Mouse (Mus musculus) liver, embryonic 11.5 days (tissue): ENCODE measurements at regions not wholly inside any gene's neighbourhood (a gene's known extent, or its start where the extent isn't known, plus 50 kb on each side); places are given as distances from the start of the nearest gene placed in this dataset.

ENCODE experiments used
- ATAC-seq: fragments of 200-750 bp; cut with Nextera tagmentation; replicated peaks from 2 replicates; pipeline ENCODE4 v1.8.0; 2017; ENCODE audit warnings: moderate number of reproducible peaks, mild to moderate bottlenecking, moderate TSS enrichment, moderate library complexity; ENCODE audit not compliant: low FRiP score
- DNase-seq: peaks from one replicate; pipeline ENCODE4 v3.0.0-alpha.2; 2017; ENCODE audit warnings: low spot score
- H3K27ac ChIP-seq: fragments of 300-500 bp; sonication (generic); 2 replicates; pipeline ENCODE4 v1.5.1; 2014; ENCODE audit warnings: mild to moderate bottlenecking, low read depth, low read length, control low read depth
- H3K27me3 ChIP-seq: fragments of 300-500 bp; sonication (generic); replicated peaks from 2 replicates; pipeline ENCODE4 v1.6.1; 2014; ENCODE audit warnings: low read length, mixed read lengths; ENCODE audit not compliant: control insufficient read depth, insufficient read depth
- H3K36me3 ChIP-seq: fragments of 300-500 bp; sonication (generic); 2 replicates; pipeline ENCODE4 v1.6.1; 2014; ENCODE audit warnings: mild to moderate bottlenecking, low read length, moderate library complexity, mixed read lengths; ENCODE audit not compliant: control insufficient read depth, insufficient read depth
- H3K4me1 ChIP-seq: fragments of 300-500 bp; sonication (generic); replicated peaks from 2 replicates; pipeline ENCODE4 v1.6.1; 2014; ENCODE audit warnings: low read length, mixed read lengths; ENCODE audit not compliant: control insufficient read depth, insufficient read depth
- H3K4me2 ChIP-seq: fragments of 300-500 bp; sonication (generic); 2 replicates; pipeline ENCODE4 v1.6.1; 2014; ENCODE audit warnings: mild to moderate bottlenecking, control low read depth, moderate library complexity
- H3K4me3 ChIP-seq: fragments of 300-500 bp; sonication (generic); 2 replicates; pipeline ENCODE4 v1.5.1; 2014; ENCODE audit warnings: low read depth, low read length, control low read depth
- H3K9ac ChIP-seq: fragments of 300-500 bp; sonication (generic); 2 replicates; pipeline ENCODE4 v1.6.1; 2014; ENCODE audit warnings: low read depth, low read length, control low read depth
- H3K9me3 ChIP-seq: fragments of 300-500 bp; sonication (generic); 2 replicates; pipeline ENCODE4 v1.6.1; 2016; ENCODE audit warnings: low read length, inconsistent platforms, mixed read lengths; ENCODE audit not compliant: control insufficient read depth
- WGBS: fragments of 180-500 bp; shearing (Covaris S2); extraction: QIAGEN DNeasy Blood & Tissue Kit; methylation state at CpG from one replicate; pipeline ENCODE4 v1.1.7; 2014; 5-methylcytosine and 5-hydroxymethylcytosine counted together

- no peak for DNase-seq
- Histone ChIP-seq H3K4me1 (no peaks in the 10 kb centered on the region), H3K27ac (no peak overlapping the region), H3K36me3 (no peaks in the 10 kb centered on the region), H3K9ac (no peak overlapping the region), H3K27me3 (no peaks in the 10 kb centered on the region), H3K4me3 (no peak overlapping the region), H3K4me2 (no peak overlapping the region), H3K9me3 (no peaks in the 10 kb centered on the region)
- WGBS: 44% methylated on average over 4 of the region's 4 CpGs
- no peak for ATAC-seq
Observed at GRCm38 (mm10) chr5:102206456-102206855, 136.7 kb upstream of the Wdfy3 start.

DNA sequence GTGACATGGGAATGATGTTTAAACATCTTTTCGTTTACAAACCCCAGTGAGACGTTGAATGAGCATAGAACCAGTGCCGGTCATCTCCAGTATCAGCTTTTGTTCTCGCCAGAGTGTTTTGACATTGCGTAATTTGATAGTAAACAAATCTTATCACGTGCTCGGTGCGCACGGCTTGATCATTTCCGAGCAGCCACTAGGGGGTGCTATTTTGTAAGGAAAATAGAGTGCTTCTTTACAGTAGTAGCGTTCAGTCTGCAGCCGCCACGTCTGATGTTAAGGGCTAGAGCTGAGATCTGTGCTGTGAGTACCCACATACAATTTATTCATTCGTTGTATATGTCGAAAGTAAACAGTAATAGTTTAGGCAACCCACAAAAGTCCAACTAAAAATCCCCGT, 137.2 kb upstream of the Wdfy3 start:
- H3K4me2 ChIP-seq: peak overlapping the region; percentile 32; the same call in 1 of the 2 replicates
- no peaks in the 10 kb centered on the region for H3K9me3 ChIP-seq
- WGBS: 5% methylated on average over 16 of the region's 16 CpGs
- DNase-seq: peak; percentile 53
- H3K4me1 ChIP-seq: no peaks in the 10 kb centered on the region
- no peaks in the 10 kb centered on the region for H3K27me3 ChIP-seq
- peak; percentile 61; the same call in 1 of the 2 replicates for ATAC-seq
- no peak overlapping the region for H3K27ac ChIP-seq
- no peak overlapping the region for H3K9ac ChIP-seq
- H3K4me3 ChIP-seq: no peak overlapping the region
- no peaks in the 10 kb centered on the region for H3K36me3 ChIP-seq

GRCm38 (mm10) chr5:102213145-102213544, 143.4 kb upstream of the Wdfy3 start:
- H3K4me1 ChIP-seq: no peaks in the 10 kb centered on the region
- H3K4me2 ChIP-seq: no peak overlapping the region
- H3K9me3 ChIP-seq: no peaks in the 10 kb centered on the region
- no peak overlapping the region for H3K27ac ChIP-seq
- H3K9ac ChIP-seq: no peak overlapping the region
- WGBS: 56% methylated on average over 6 of the region's 6 CpGs
- H3K27me3 ChIP-seq: no peaks in the 10 kb centered on the region
- DNase-seq (no peak), ATAC-seq (no peak)
- no peak overlapping the region for H3K4me3 ChIP-seq
- H3K36me3 ChIP-seq: no peaks in the 10 kb centered on the region

- DNase-seq: no peak
- ATAC-seq: no peak
- H3K4me2 ChIP-seq: no peak overlapping the region
- H3K36me3 ChIP-seq: no peaks in the 10 kb centered on the region
- H3K4me1 ChIP-seq: no peaks in the 10 kb centered on the region
- no peaks in the 10 kb centered on the region for H3K9me3 ChIP-seq
- no peaks in the 10 kb centered on the region for H3K27me3 ChIP-seq
- H3K27ac ChIP-seq: no peak overlapping the region
- 46% methylated on average over 6 of the region's 6 CpGs for WGBS
- H3K4me3 ChIP-seq: no peak overlapping the region
- H3K9ac ChIP-seq: no peak overlapping the region
Observed at GRCm38 (mm10) chr5:102227131-102227530, 157.4 kb upstream of the Wdfy3 start.

GRCm38 (mm10) chr5:102242614-102243013, 172.9 kb upstream of the Wdfy3 start:
- no peak for DNase-seq
- Histone ChIP-seq H3K4me1 (no peaks in the 10 kb centered on the region), H3K4me3 (no peak overlapping the region), H3K4me2 (no peak overlapping the region), H3K36me3 (no peaks in the 10 kb centered on the region), H3K9ac (no peak overlapping the region), H3K27me3 (no peaks in the 10 kb centered on the region), H3K27ac (no peak overlapping the region), H3K9me3 (no peaks in the 10 kb centered on the region)
- no peak for ATAC-seq
- WGBS: 78% methylated on average over 5 of the region's 5 CpGs

GRCm38 (mm10) chr5:102244706-102245105, 175.0 kb upstream of the Wdfy3 start:
- H3K27ac ChIP-seq: no peak overlapping the region
- H3K4me1 ChIP-seq: no peaks in the 10 kb centered on the region
- 78% methylated on average over 6 of the region's 6 CpGs for whole genome bisulfite sequencing
- H3K36me3 ChIP-seq: no peaks in the 10 kb centered on the region
- H3K4me3 ChIP-seq: no peak overlapping the region
- no peak for DNase-seq
- no peaks in the 10 kb centered on the region for H3K27me3 ChIP-seq
- no peak for ATAC-seq
- no peak overlapping the region for H3K9ac ChIP-seq
- no peak overlapping the region for H3K4me2 ChIP-seq
- H3K9me3 ChIP-seq: no peaks in the 10 kb centered on the region

DNA sequence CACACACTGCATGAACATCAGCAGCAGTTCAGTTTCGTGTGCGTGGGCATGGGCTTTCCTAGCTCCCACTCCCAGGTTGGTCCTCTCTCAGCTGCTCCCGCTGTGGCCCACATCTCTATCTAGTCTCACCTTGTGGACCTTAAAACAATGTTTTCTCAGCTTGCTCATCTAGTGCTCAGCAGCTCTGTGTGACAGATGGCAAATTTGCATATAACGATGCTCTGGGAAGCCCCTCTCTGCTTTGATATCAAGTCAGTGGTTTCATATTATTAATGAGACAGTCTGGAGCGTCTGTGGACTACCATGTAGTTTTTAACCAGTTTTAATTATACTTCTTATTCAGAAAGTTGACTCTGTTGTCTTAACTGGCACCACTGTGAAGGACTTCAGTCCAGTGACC, 179.0 kb upstream of the Wdfy3 start:
- H3K36me3 ChIP-seq: no peaks in the 10 kb centered on the region
- no peak overlapping the region for H3K4me2 ChIP-seq
- no peaks in the 10 kb centered on the region for H3K9me3 ChIP-seq
- DNase-seq: no peak
- H3K4me1 ChIP-seq: no peaks in the 10 kb centered on the region
- 83% methylated on average over 5 of the region's 5 CpGs for whole genome bisulfite sequencing
- no peak overlapping the region for H3K27ac ChIP-seq
- H3K9ac ChIP-seq: no peak overlapping the region
- ATAC-seq: no peak
- H3K4me3 ChIP-seq: no peak overlapping the region
- H3K27me3 ChIP-seq: no peaks in the 10 kb centered on the region

DNA sequence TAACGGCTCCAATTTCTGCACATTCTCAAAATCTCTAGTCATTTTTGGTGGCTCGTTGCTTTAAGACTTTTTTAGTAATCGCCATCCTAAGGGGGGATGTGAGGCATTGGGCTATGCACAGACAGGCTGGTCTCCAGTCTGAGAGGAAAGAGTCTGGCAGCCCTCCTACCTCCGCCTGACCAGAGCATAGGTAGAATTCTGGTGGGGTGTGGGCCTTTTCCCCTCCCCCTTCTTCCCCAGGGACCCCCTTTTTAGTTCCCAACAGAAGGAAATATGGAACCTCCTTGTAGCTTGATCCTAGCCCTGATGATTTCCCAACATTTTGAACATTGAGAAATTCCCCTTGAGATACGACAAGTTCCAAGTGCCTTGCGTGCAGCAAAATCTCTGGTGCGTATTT, 181.4 kb upstream of the Wdfy3 start:
- no peaks in the 10 kb centered on the region for H3K9me3 ChIP-seq
- H3K9ac ChIP-seq: no peak overlapping the region
- H3K4me1 ChIP-seq: no peaks in the 10 kb centered on the region
- no peak overlapping the region for H3K4me2 ChIP-seq
- H3K27ac ChIP-seq: no peak overlapping the region
- H3K4me3 ChIP-seq: no peak overlapping the region
- no peaks in the 10 kb centered on the region for H3K36me3 ChIP-seq
- no peaks in the 10 kb centered on the region for H3K27me3 ChIP-seq
- DNase-seq (no peak), ATAC-seq (no peak)
- 83% methylated on average over 7 of the region's 7 CpGs for WGBS

GRCm38 (mm10) chr5:102253786-102254185, 184.1 kb upstream of the Wdfy3 start:
- WGBS: 65% methylated on average over 2 of the region's 2 CpGs
- no peak overlapping the region for H3K27ac ChIP-seq
- no peak for ATAC-seq

More at GRCm38 (mm10) chr5:102253786-102254185, 184.1 kb upstream of the Wdfy3 start:
- Histone ChIP-seq H3K4me2 (no peak overlapping the region), H3K4me1 (no peaks in the 10 kb centered on the region), H3K36me3 (no peaks in the 10 kb centered on the region), H3K4me3 (no peak overlapping the region), H3K9me3 (no peaks in the 10 kb centered on the region), H3K9ac (no peak overlapping the region), H3K27me3 (no peaks in the 10 kb centered on the region)
- DNase-seq: no peak
